Mouse (Mus musculus) kidney, postnatal 0 days (tissue): ENCODE measurements around the gene Auh. TPM values are rescaled to one million over a fixed set of nuclear protein-coding genes. Genes with fewer than 3 reads are reported as not detected.
A peak's percentile ranks its signal among the peaks of the same experiment; 100 is the strongest.

Source experiments
- ATAC-seq: fragments of 200-750 bp; cut with Nextera tagmentation; replicated peaks from 2 replicates; pipeline ENCODE4 v1.8.0; 2017; ENCODE audit warnings: low read depth, moderate number of reproducible peaks, moderate TSS enrichment, moderate library complexity; ENCODE audit not compliant: low FRiP score
- DNase-seq: peaks from one replicate; pipeline ENCODE4 v3.0.0-alpha.2; 2016; ENCODE audit warnings: low spot score
- H3K27ac ChIP-seq: fragments of 300-500 bp; sonication (generic); 2 replicates; pipeline ENCODE4 v1.5.1; 2014; ENCODE audit warnings: mild to moderate bottlenecking
- H3K27me3 ChIP-seq: fragments of 300-500 bp; sonication (generic); 2 replicates; pipeline ENCODE4 v1.6.1; 2014; ENCODE audit warnings: low read length, mixed read lengths; ENCODE audit not compliant: insufficient read depth
- H3K36me3 ChIP-seq: fragments of 300-500 bp; sonication (generic); 2 replicates; pipeline ENCODE4 v1.6.1; 2014; ENCODE audit warnings: low read length, mixed read lengths; ENCODE audit not compliant: insufficient read depth
- H3K4me1 ChIP-seq: fragments of 300-500 bp; sonication (generic); replicated peaks from 2 replicates; pipeline ENCODE4 v1.6.1; 2014; ENCODE audit warnings: antibody characterized with exemption, low read length, mixed read lengths; ENCODE audit not compliant: insufficient read depth
- H3K4me2 ChIP-seq: fragments of 300-500 bp; sonication (generic); 2 replicates; pipeline ENCODE4 v1.6.1; 2014; ENCODE audit warnings: mild to moderate bottlenecking, low read length, moderate library complexity, mixed read lengths
- H3K4me3 ChIP-seq: fragments of 300-500 bp; sonication (generic); replicated peaks from 2 replicates; pipeline ENCODE4 v1.5.1; 2014; ENCODE audit warnings: low read depth, low read length
- H3K9ac ChIP-seq: fragments of 300-500 bp; sonication (generic); 2 replicates; pipeline ENCODE4 v1.6.1; 2014; ENCODE audit warnings: low read depth, low read length
- H3K9me3 ChIP-seq: fragments of 300-500 bp; sonication (generic); replicated peaks from 2 replicates; pipeline ENCODE4 v1.6.1; 2016; ENCODE audit warnings: low read length, inconsistent platforms, mixed read lengths
- CTCF ChIP-seq: IDR thresholded peaks from 2 replicates; pipeline ENCODE4 v1.5.1; 2016; ENCODE audit warnings: antibody characterized with exemption, low read depth, mild to moderate bottlenecking, moderate library complexity
- WGBS: fragments of 180-500 bp; shearing (Covaris S2); extraction: QIAGEN DNeasy Blood & Tissue Kit; methylation state at CpG from one replicate; pipeline ENCODE4 v1.1.7; 2014; 5-methylcytosine and 5-hydroxymethylcytosine counted together
- polyA plus RNA-seq: library from polyadenylated mRNA; unstranded; fragments of >200 nt; fragmentation: Nextera tagmentation; extraction: Ambion mirVana; gene quantifications from 2 replicates; pipeline ENCODE4 v1.2.1, GENCODE M21; 2015

Auh gene
- polyA plus RNA-seq, 1 experiment from 2014 or later = 81.3 TPM

DNA sequence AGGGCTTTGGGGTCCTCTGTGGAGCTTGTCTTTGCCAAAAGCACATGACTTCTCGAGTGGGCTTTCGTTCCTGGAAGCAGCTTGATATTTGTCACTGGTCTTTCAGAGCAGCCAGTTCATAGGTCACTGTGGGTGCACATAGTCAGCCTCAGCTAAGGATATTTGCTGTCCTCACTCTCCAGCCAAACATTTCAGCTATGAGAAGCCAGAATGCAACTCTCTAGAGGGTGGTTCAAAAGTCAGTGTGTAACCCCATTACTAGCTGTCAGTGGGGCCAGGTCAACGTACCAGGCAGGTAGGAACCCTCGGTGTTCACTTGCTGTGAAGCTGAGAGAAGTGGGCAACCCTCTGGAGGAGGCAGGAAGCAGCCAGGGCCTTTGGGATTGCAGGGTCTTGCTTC lies 109.6 kb downstream of the Auh start:
- ATAC-seq = no peak
- 63% methylated on average over 4 of the region's 4 CpGs for WGBS

DNA sequence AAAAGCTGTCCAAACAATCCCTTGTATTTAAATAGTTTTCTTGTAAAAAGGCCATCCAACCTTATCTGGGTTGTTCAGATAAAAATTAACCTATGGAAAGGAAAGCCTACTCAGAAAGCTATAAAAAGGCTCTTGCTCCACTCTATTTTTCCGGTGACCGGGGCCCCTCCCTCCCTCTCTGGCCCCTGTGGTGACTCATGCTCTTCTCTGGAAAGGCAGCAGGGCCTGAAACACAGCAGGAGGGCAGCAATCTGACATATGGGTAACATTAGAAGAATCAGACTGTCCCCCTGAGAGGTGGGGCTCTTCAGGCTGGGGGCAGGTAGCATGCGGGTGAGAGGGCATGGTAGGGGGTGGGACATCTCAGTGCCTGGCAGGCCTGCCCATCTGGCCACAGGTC lies 110.7 kb downstream of the Auh start:
- ATAC-seq = no peak
- Histone ChIP-seq H3K27ac (peak overlapping the region; percentile 57), H3K4me2 (no peak overlapping the region), H3K9ac (no peak overlapping the region), H3K4me1 (peaks cover 34% of the 10 kb centered on the region), H3K36me3 (no peaks in the 10 kb centered on the region), H3K4me3 (no peak overlapping the region), H3K9me3 (no peaks in the 10 kb centered on the region), H3K27me3 (no peaks in the 10 kb centered on the region)
- peak; percentile 13; the same call in 1 of the 2 replicates for TF ChIP-seq CTCF
- WGBS = 4% methylated on average over 3 of the region's 3 CpGs
- DNase-seq = peak; percentile 80

More for the DNA sequence above, 109.6 kb downstream of the Auh start:
- H3K4me3 ChIP-seq = no peak overlapping the region
- TF ChIP-seq CTCF = no peak
- no peaks in the 10 kb centered on the region for H3K27me3 ChIP-seq
- no peaks in the 10 kb centered on the region for H3K9me3 ChIP-seq
- H3K4me2 ChIP-seq = no peak overlapping the region
- no peak overlapping the region for H3K27ac ChIP-seq
- no peak overlapping the region for H3K9ac ChIP-seq
- H3K4me1 ChIP-seq = peaks cover 34% of the 10 kb centered on the region
- no peak for DNase-seq
- no peaks in the 10 kb centered on the region for H3K36me3 ChIP-seq

DNA sequence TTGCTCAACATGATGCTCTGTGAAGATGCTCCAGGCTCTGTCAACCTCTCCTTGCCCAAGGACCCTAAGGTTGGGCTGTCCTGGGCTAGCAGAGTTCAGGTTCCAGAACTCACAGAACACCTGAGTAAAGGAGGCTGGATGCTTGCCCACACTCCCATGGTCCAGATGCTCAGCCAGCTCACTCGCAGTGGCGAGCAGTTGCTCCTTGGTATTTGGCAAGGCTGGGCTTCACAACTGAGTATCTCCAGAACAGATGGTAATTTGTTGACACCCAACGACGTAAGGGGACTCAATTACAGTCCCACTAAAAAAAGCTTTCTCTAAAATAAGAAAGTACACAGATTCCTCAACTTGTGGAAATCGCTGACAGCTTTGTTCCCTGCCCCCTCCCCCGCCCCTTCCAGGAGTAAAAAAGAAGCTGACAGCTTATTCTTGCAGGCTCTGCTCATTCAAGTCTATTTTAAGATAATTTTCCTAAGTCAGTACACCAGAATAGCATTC lies 111.4 kb downstream of the Auh start:
- DNase-seq (peak; percentile 43), ATAC-seq (no peak)
- Histone ChIP-seq H3K36me3 (no peaks in the 10 kb centered on the region), H3K4me1 (peaks cover 34% of the 10 kb centered on the region), H3K9me3 (no peaks in the 10 kb centered on the region), H3K27me3 (no peaks in the 10 kb centered on the region), H3K4me2 (no peak overlapping the region), H3K27ac (peak overlapping the region; percentile 57; the same call in 1 of the 2 replicates), H3K9ac (no peak overlapping the region), H3K4me3 (no peak overlapping the region)
- no peak for TF ChIP-seq CTCF
- WGBS = 40% methylated on average over 6 of the region's 6 CpGs

DNA sequence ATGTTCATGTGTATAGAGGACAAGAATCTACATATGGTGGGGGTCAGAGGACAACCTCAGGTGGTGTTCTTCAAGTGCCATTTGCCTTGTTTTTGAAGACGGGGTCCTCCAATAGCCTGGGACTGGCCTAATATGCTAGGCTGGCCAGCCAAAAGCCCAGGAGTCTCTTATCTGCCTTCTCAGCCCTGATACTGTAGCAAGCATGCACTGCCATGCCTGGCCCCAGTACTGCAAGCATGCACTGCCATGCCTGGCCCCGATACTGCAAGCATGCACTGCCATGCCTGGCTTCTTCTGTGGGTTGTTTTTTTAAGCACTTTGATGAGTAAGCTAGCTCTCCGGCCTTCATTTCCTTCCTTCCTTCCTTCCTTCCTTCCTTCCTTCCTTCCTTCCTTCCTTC lies 115.7 kb downstream of the Auh start:
- no peak overlapping the region for H3K27ac ChIP-seq
- H3K36me3 ChIP-seq = no peaks in the 10 kb centered on the region
- WGBS = 47% methylated on average over 3 of the region's 3 CpGs
- no peaks in the 10 kb centered on the region for H3K4me1 ChIP-seq
- H3K9ac ChIP-seq = no peak overlapping the region
- H3K4me2 ChIP-seq = no peak overlapping the region
- no peak overlapping the region for H3K4me3 ChIP-seq
- DNase-seq = no peak
- no peaks in the 10 kb centered on the region for H3K27me3 ChIP-seq
- TF ChIP-seq CTCF = no peak
- no peaks in the 10 kb centered on the region for H3K9me3 ChIP-seq
- ATAC-seq = no peak

DNA sequence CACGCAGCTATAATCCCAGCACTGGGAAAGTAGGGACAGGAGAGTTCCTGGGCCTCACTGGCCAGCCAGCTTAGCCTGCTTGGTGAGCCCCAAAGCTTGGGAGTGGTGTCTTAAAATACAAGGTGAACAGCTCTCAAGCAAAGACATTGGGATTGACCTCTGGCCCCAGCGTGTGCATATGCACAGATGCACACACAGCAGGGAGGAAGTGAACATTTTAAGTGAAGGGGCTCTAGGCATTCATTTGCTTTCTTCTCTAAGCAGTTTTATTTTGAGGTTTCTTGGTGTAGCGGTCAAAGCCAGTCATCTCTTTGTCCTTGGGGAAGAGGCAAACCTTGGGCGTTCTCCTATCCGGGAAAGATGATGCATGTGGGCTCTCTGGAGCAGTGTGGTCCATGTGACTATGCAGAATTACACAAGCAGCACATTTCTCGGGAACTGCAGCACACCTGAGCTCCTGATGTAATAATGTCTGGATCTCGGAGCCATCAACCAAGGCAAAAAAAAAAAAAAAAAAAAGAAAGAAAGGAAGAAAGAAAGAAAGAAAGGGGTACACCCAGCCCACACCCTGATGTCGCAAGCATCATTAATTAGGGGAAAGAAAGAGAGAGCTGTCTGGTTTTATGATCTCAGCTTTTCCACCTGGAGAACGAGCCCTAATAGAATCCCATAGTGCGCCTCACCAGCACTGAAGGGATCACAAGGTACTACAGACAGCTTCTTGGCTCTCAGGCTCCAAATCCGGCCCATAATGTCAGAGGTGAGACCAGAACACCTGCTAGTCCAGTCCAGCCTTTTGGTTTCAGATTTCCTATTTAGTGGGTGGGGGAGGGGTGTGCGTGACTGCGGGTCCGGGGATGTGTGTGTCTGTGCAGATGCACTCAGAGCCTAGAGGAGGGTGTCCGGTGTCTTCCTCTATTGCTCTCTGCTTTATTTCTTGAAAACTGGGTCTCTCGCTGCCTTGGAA lies 116.6 kb downstream of the Auh start:
- 42% methylated on average over 16 of the region's 16 CpGs for WGBS
- H3K9me3 ChIP-seq = no peaks in the 10 kb centered on the region
- no peaks in the 10 kb centered on the region for H3K4me1 ChIP-seq
- no peak overlapping the region for H3K27ac ChIP-seq
- no peak overlapping the region for H3K9ac ChIP-seq
- DNase-seq (peak; percentile 46), ATAC-seq (no peak; the same call in 1 of the 2 replicates)
- H3K27me3 ChIP-seq = no peaks in the 10 kb centered on the region
- H3K36me3 ChIP-seq = no peaks in the 10 kb centered on the region
- TF ChIP-seq CTCF = no peak
- H3K4me3 ChIP-seq = no peak overlapping the region
- H3K4me2 ChIP-seq = no peak overlapping the region

DNA sequence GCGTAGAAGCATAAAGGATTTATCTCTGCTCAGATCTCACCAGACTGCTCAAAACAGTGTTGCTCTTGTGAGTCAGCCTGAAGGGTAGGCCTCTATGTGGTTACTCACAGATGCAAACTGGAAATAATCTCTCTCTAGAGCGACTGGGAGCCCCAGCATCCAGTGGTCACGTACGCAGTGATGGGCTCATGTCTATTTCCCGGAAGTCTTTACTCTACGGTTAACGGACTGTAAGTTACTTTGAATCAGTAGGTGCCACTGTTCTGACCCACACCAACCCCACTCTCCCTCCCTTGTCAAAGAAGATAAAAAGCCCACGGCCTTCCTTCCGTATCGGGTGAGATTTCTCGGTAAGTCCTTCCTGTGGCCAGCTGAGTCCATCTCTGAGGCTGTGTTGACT lies 121.8 kb downstream of the Auh start:
- DNase-seq (no peak), ATAC-seq (no peak)
- Histone ChIP-seq H3K4me3 (no peak overlapping the region), H3K9me3 (no peaks in the 10 kb centered on the region), H3K9ac (no peak overlapping the region), H3K27me3 (no peaks in the 10 kb centered on the region), H3K4me2 (no peak overlapping the region), H3K4me1 (peaks cover 5% of the 10 kb centered on the region; the same call in 1 of the 2 replicates), H3K27ac (no peak overlapping the region), H3K36me3 (no peaks in the 10 kb centered on the region)
- WGBS = 81% methylated on average over 11 of the region's 11 CpGs
- TF ChIP-seq CTCF = no peak
